Mouse (Mus musculus) lung, postnatal 0 days (tissue): ENCODE data around the gene Serpina3c.

Source experiments
- CTCF ChIP-seq: IDR thresholded peaks from 2 replicates; pipeline ENCODE4 v1.5.1; 2016; ENCODE audit warnings: antibody characterized with exemption, mild to moderate bottlenecking
- EP300 ChIP-seq: IDR thresholded peaks from 2 replicates; pipeline ENCODE4 v1.6.1; 2016; ENCODE audit warnings: antibody characterized with exemption, mild to moderate bottlenecking, control low read depth

- TF ChIP-seq EP300 (no peak), CTCF (no peak)
Observed at GRCm38 (mm10) chr12:104145571-104145970, 8.1 kb downstream of the Serpina3c start.
